Mouse (Mus musculus) kidney, embryonic 14.5 days (tissue): Measurements from ENCODE around the gene Pax8. TPM values are rescaled to one million over a fixed set of nuclear protein-coding genes. Genes with fewer than 3 reads are reported as not detected.

Experiments
- ATAC-seq: fragments of 200-750 bp; cut with Nextera tagmentation; 2 replicates; pipeline ENCODE4 v1.8.0; 2017; ENCODE audit warnings: moderate number of reproducible peaks, mild to moderate bottlenecking, moderate TSS enrichment, moderate library complexity; ENCODE audit not compliant: low FRiP score, low TSS enrichment
- H3K27ac ChIP-seq: fragments of 300-500 bp; sonication (generic); 2 replicates; pipeline ENCODE4 v1.5.1; 2014; ENCODE audit warnings: low read depth, mild to moderate bottlenecking, low read length, moderate library complexity, mixed read lengths
- H3K27me3 ChIP-seq: fragments of 300-500 bp; sonication (generic); 2 replicates; pipeline ENCODE4 v1.6.1; 2014; ENCODE audit warnings: mild to moderate bottlenecking, low read length; ENCODE audit not compliant: control insufficient read depth, insufficient read depth
- H3K36me3 ChIP-seq: fragments of 300-500 bp; sonication (generic); 2 replicates; pipeline ENCODE4 v1.6.1; 2014; ENCODE audit warnings: low read length, mixed read lengths; ENCODE audit not compliant: control insufficient read depth, insufficient read depth
- H3K4me1 ChIP-seq: fragments of 300-500 bp; sonication (generic); 2 replicates; pipeline ENCODE4 v1.6.1; 2014; ENCODE audit warnings: low read length, mixed read lengths; ENCODE audit not compliant: control insufficient read depth, insufficient read depth
- H3K4me2 ChIP-seq: fragments of 300-500 bp; sonication (generic); replicated peaks from 2 replicates; pipeline ENCODE4 v1.6.1; 2014; ENCODE audit warnings: low read depth, mild to moderate bottlenecking, low read length
- H3K4me3 ChIP-seq: fragments of 300-500 bp; sonication (generic); 2 replicates; pipeline ENCODE4 v1.5.1; 2014; ENCODE audit warnings: mild to moderate bottlenecking, low read length
- H3K9ac ChIP-seq: fragments of 300-500 bp; sonication (generic); 2 replicates; pipeline ENCODE4 v1.6.1; 2014; ENCODE audit warnings: low read depth, mild to moderate bottlenecking, low read length, moderate library complexity
- H3K9me3 ChIP-seq: fragments of 300-500 bp; sonication (generic); 2 replicates; pipeline ENCODE4 v1.6.1; 2016; ENCODE audit warnings: low read length; ENCODE audit not compliant: control insufficient read depth
- WGBS: fragments of 180-500 bp; shearing (Covaris S2); extraction: QIAGEN DNeasy Blood & Tissue Kit; methylation state at CpG from one replicate; pipeline ENCODE4 v1.1.7; 2014; 5-methylcytosine and 5-hydroxymethylcytosine counted together
- polyA plus RNA-seq: library from polyadenylated mRNA; unstranded; fragments of >200 nt; fragmentation: Nextera tagmentation; extraction: Ambion mirVana; gene quantifications from 2 replicates; pipeline ENCODE4 v1.2.1, GENCODE M21; 2014

Gene Pax8
- polyA plus RNA-seq, 1 experiment from 2014 or later = 140 TPM

GRCm38 (mm10) chr2:24472677-24473076, 2.7 kb downstream of the Pax8 start:
- peak overlapping the region; percentile 83 for H3K9ac ChIP-seq
- H3K27me3 ChIP-seq = peaks cover 26% of the 10 kb centered on the region
- H3K4me2 ChIP-seq = peak overlapping the region; percentile 47
- WGBS = 9% methylated on average over 11 of the region's 11 CpGs
- no peaks in the 10 kb centered on the region for H3K36me3 ChIP-seq
- no peak for ATAC-seq
- peaks cover 23% of the 10 kb centered on the region for H3K4me1 ChIP-seq
- peak overlapping the region; percentile 31; the same call in 1 of the 2 replicates for H3K27ac ChIP-seq
- H3K4me3 ChIP-seq = peak overlapping the region; percentile 62
- no peaks in the 10 kb centered on the region for H3K9me3 ChIP-seq

DNA sequence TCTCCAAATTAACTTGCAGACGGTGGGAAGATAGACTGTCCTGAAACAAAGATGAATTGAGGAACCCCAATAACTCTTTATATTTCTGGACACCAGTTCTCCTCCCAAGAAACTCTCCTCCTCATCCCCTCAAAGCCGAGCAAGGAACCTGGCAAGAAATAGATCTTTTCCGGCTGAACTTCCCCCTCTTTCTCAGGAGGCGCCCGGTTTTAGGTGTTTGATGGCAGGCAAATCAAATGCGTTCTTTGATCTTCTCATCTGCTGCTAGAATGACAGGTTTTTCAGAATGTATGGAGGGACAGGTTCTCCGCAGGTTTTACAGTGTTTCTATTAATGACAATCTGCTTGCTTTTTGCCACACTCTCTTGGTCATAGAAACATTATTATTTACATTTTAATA, 3.3 kb downstream of the Pax8 start:
- WGBS = 9% methylated on average over 7 of the region's 7 CpGs
- H3K4me1 ChIP-seq = peaks cover 29% of the 10 kb centered on the region
- H3K27me3 ChIP-seq = peaks cover 26% of the 10 kb centered on the region
- H3K27ac ChIP-seq = no peak overlapping the region
- peak overlapping the region; percentile 47 for H3K4me2 ChIP-seq
- peak overlapping the region; percentile 38; the same call in 1 of the 2 replicates for H3K9ac ChIP-seq
- ATAC-seq = no peak
- H3K4me3 ChIP-seq = peak overlapping the region; percentile 62
- no peaks in the 10 kb centered on the region for H3K9me3 ChIP-seq
- H3K36me3 ChIP-seq = no peaks in the 10 kb centered on the region

DNA sequence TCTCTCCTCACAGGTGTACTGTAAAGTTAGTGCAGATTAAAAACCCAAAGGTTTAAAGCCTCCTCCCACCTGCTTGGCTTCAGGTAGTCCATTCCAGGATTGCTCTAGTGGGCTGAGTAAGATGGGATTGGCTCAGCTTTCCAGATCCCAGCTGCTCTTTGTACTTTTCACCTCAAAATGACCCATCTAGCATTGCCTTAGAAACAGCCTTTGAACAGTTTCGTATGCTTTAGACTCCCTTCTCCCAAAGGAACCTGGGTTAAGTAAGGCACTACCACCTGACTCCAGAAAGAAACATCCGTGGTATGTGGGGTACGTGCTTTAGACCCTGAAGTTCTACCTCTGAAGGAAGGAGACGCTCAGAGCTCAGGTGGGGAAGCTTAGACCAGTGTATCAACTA, 6.3 kb downstream of the Pax8 start:
- Histone ChIP-seq H3K4me2 (no peak overlapping the region), H3K27me3 (peaks cover 6% of the 10 kb centered on the region; the same call in 1 of the 2 replicates), H3K27ac (no peak overlapping the region), H3K9me3 (no peaks in the 10 kb centered on the region), H3K36me3 (no peaks in the 10 kb centered on the region), H3K4me3 (no peak overlapping the region), H3K9ac (no peak overlapping the region), H3K4me1 (peaks cover 25% of the 10 kb centered on the region)
- 57% methylated on average over 4 of the region's 4 CpGs for WGBS
- no peak for ATAC-seq

- no peaks in the 10 kb centered on the region for H3K9me3 ChIP-seq
- ATAC-seq = no peak
- H3K36me3 ChIP-seq = no peaks in the 10 kb centered on the region
- no peak overlapping the region for H3K27ac ChIP-seq
- H3K4me1 ChIP-seq = peaks cover 25% of the 10 kb centered on the region
- WGBS = 26% methylated on average over 1 of the region's 1 CpGs
- no peak overlapping the region for H3K4me3 ChIP-seq
- H3K27me3 ChIP-seq = peaks cover 3% of the 10 kb centered on the region; the same call in 1 of the 2 replicates
- H3K9ac ChIP-seq = no peak overlapping the region
- H3K4me2 ChIP-seq = no peak overlapping the region
Measured at GRCm38 (mm10) chr2:24468430-24468829, 7.0 kb downstream of the Pax8 start.

DNA sequence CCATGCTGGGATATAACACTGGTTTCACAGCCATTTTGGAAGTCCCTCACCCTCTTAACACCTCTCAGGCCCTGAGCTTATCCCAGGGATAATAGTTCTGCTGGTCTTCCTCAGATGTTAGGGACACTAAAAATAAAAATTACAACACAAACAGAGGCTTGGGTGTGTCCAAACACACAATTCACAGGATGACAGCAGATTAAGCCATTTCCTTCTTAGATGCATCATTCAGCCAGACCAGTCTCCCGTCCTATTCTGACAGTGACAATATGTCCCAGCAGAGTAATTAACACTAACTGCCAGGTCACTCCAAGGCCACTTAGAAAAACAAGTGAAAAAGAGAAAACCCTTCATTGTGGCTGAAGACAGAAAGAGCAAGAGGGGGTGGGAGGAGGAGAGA, 8.2 kb downstream of the Pax8 start:
- Histone ChIP-seq H3K9me3 (no peaks in the 10 kb centered on the region), H3K27me3 (peaks cover 3% of the 10 kb centered on the region; the same call in 1 of the 2 replicates), H3K27ac (no peak overlapping the region), H3K36me3 (no peaks in the 10 kb centered on the region; the same call in 1 of the 2 replicates), H3K4me2 (no peak overlapping the region), H3K9ac (no peak overlapping the region), H3K4me3 (no peak overlapping the region), H3K4me1 (peaks cover 24% of the 10 kb centered on the region)
- no peak for ATAC-seq
- WGBS = 13% methylated on average over 1 of the region's 1 CpGs

GRCm38 (mm10) chr2:24460808-24461127, 14.6 kb downstream of the Pax8 start:
- Histone ChIP-seq H3K4me2 (no peak overlapping the region), H3K9ac (no peak overlapping the region), H3K27me3 (no peaks in the 10 kb centered on the region), H3K27ac (peak overlapping the region; percentile 39; the same call in 1 of the 2 replicates), H3K36me3 (peaks cover 4% of the 10 kb centered on the region; the same call in 1 of the 2 replicates), H3K4me3 (no peak overlapping the region), H3K9me3 (no peaks in the 10 kb centered on the region), H3K4me1 (0 out of 2 replicates have a peak, but pooled peaks cover 9% of the 10 kb centered on the region)
- WGBS = 29% methylated on average over 2 of the region's 2 CpGs
- peak; percentile 78 for ATAC-seq

- Histone ChIP-seq H3K9ac (no peak overlapping the region), H3K27ac (peak overlapping the region; percentile 39; the same call in 1 of the 2 replicates), H3K27me3 (no peaks in the 10 kb centered on the region), H3K36me3 (peaks cover 4% of the 10 kb centered on the region; the same call in 1 of the 2 replicates), H3K4me2 (no peak overlapping the region), H3K4me3 (no peak overlapping the region), H3K4me1 (peaks cover 14% of the 10 kb centered on the region; the same call in 1 of the 2 replicates), H3K9me3 (no peaks in the 10 kb centered on the region)
- WGBS = 46% methylated on average over 9 of the region's 9 CpGs
- ATAC-seq = no peak
Measured at GRCm38 (mm10) chr2:24460112-24460807, 15.1 kb downstream of the Pax8 start.

DNA sequence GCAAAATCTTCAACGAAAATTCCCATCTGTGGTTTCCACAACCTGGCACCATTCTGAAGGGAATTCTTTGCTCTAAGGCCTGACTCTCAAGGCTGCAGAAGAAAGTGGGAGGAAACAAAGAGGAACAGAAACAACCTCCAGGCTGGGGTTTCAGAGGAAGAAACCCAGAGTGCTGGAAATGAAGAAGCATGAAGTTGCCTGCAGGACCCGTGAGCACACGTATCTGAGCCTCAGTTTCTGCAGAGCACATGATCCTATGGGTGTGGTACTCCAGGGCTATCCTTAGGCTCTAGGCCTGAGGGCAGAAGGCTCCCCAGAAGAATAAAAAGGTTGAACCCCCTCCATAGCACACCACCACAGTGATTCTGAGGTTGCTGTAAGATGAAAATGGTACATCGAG, 18.6 kb downstream of the Pax8 start:
- no peak overlapping the region for H3K4me2 ChIP-seq
- peaks cover 25% of the 10 kb centered on the region for H3K4me1 ChIP-seq
- no peaks in the 10 kb centered on the region for H3K9me3 ChIP-seq
- ATAC-seq = no peak
- no peaks in the 10 kb centered on the region for H3K27me3 ChIP-seq
- no peak overlapping the region for H3K9ac ChIP-seq
- H3K36me3 ChIP-seq = peaks cover 7% of the 10 kb centered on the region
- no peak overlapping the region for H3K27ac ChIP-seq
- H3K4me3 ChIP-seq = no peak overlapping the region
- WGBS = 87% methylated on average over 4 of the region's 4 CpGs

GRCm38 (mm10) chr2:24455057-24455855, 20.1 kb downstream of the Pax8 start:
- peak overlapping the region; percentile 76 for H3K27ac ChIP-seq
- peaks cover 7% of the 10 kb centered on the region for H3K36me3 ChIP-seq
- ATAC-seq = 0 out of 2 replicates have a peak, but pooled peaks have one; percentile 14
- H3K4me2 ChIP-seq = no peak overlapping the region
- no peaks in the 10 kb centered on the region for H3K27me3 ChIP-seq
- no peaks in the 10 kb centered on the region for H3K9me3 ChIP-seq
- 25% methylated on average over 6 of the region's 6 CpGs for WGBS
- H3K4me1 ChIP-seq = peaks cover 22% of the 10 kb centered on the region
- H3K4me3 ChIP-seq = no peak overlapping the region
- H3K9ac ChIP-seq = no peak overlapping the region
